Mouse (Mus musculus): ENCODE data around the gene Lgals3bp.
"Not testable (repeated sequence)": the region's sequence is repeated elsewhere in the genome, so short reads cannot be mapped to it uniquely, and the experiment has no call there.

Lgals3bp gene

GRCm38 (mm10) chr11:118399891-118400565 is 1.9 kb downstream of the Lgals3bp start:
- DNase-seq = no peak

DNA sequence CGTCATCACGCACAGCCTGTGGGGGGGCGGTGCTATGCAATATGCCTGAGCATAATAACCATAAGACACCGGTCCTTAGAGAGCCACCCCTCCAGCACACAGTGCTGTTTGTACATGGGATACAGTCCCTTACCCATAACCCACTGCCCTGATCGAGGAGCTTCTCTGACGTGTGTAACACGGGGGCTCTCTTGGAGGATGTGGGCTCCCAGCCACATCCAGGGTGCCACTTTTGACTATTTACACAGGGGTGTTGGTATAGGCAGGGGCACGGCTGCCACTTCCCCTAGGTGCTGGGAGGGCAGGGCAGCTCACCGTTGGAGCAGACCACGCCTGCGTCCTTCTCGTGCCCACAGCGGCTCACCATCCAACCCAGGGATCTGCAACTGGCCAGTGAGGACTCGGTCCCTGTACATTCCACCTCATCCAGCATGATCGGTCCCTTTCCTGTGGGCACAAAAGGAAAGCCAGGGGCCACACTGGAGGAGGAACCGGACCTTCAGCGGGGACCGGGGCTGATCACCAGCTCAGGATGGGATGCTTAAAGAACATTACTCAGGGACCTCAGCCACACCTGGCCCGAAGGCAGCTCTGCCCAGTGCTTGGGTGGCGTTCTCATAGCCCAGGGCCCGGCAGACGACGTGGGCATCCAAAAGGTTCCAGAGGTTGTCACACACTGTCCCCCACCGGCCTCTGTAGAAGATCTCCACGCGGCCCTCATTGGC is 3.9 kb downstream of the Lgals3bp start:
- no peak for DNase-seq

DNA sequence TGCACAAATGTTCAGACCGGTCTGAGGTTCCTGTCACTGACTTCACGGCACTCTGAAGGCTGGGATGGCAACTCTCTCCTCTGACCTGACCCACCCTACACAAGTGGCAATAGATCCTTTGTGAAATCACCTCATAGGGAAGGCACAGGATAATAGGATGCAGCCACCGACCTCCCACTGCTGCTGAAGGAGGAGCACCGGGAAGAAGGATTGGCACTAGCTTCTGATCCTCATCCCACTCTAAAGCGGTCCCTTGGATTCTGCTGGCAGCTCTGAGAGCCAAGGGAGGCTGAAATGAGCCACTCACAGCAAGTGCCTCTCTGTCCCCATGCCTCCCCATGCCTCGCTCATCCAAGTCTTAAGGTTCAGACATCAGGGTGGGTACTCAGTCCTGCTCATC is 7.4 kb downstream of the Lgals3bp start:
- DNase-seq = no peak

DNA sequence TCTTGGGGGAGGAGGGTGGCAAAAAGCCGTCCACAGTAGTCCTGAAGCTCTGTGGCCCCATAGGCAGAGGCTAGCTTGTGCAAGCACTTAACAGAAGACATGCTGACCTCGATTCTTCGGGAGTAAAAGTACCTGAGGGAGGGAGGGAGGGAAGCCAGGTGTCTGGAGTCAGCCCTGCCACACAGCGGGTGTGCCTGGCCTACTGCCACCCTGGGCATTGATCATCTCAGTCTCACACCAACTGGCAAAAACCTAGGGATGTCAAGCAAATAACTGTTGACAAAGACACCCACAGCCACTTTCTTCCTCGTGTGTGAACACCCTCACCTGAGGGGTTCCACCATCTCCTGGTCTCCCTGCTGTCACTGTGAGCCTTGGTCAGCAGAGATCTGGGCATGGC is 7.9 kb downstream of the Lgals3bp start:
- no peak for DNase-seq

- DNase-seq = not testable (repeated sequence)
Observed at GRCm38 (mm10) chr11:118387816-118388215, 14.1 kb downstream of the Lgals3bp start.

- DNase-seq = peak; percentile 84
Observed at GRCm38 (mm10) chr11:118379251-118380009, 22.5 kb downstream of the Lgals3bp start.

DNA sequence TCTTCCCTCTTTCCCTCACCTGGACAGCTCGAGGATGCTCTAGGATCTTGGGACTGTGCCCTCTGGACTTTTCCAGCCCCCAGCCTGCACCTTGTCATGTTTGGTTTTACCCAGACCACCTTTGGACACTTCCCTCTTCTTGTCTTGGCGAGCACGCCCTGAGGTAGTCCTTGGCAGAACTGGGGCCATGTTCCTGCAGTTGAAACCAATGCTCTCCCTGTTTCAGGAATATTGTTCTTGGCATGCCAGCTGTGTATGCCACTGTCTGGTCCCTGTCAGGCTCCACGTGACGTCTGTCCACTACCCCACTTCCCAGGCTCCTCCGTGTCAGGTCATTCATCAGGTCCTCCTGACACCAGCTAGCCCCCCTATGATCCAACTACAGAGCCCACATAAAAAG is 23.2 kb downstream of the Lgals3bp start:
- DNase-seq = no peak

DNA sequence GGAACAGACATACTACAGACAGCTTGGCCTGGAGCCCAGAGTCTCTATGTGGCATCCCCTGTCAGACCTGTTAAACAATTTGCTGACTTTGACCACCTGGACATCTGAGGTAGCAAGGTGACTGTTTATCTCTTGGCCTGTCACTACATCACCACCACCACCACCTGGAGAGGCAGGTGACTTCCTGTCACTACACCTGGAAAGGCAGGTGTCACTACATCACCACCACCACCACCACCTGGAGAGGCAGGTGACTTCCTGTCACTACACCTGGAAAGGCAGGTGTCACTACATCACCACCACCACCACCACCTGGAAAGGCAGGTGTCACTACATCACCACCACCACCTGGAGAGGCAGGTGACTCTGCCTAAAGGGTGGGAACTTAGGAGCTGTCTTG is 25.6 kb downstream of the Lgals3bp start:
- DNase-seq = not testable (repeated sequence)

- DNase-seq = no peak
Observed at GRCm38 (mm10) chr11:118375881-118376280, 26.0 kb downstream of the Lgals3bp start.

- no peak for DNase-seq
Observed at GRCm38 (mm10) chr11:118375461-118375860, 26.4 kb downstream of the Lgals3bp start.

DNA sequence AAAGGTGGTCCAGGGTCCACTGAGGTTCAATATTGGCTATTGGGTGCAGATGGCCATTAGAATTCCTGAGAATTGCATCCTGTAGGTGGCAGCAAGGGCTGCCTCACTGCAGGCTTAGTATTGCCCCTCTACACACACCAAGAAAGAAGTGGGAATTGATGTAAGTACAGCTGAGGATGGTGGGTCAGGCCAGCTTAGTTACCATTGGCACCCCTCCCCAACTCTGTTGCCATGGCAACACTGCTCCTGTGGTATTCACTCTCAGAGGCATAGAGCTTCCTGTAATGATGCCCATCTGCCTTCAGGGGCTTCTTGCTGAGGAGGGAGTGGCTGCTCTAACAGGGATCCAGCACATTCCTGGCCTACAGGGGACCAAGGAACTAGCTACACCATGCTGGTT is 26.9 kb downstream of the Lgals3bp start:
- no peak for DNase-seq

- DNase-seq = no peak
Observed at GRCm38 (mm10) chr11:118374506-118374905, 27.4 kb downstream of the Lgals3bp start.

DNA sequence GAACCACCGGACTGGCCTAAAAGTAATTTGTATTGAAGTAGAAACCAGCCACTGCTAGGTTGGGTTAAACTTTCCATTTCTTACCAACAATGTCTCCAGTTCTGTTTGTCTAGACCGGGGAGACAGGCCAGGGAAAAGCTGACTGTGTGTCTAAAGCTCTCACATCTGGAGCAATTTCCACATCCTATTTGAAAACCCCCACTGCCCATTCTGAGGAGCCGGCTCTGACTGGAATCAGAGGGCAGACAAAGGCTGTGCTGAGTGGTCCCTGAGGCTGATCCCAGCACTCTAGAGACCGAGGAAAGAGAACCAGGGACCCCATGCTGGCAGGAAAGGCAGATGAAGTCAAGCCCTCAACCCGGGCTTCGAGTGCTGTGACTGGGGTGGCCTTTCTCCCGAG is 29.3 kb downstream of the Lgals3bp start:
- DNase-seq = no peak

DNA sequence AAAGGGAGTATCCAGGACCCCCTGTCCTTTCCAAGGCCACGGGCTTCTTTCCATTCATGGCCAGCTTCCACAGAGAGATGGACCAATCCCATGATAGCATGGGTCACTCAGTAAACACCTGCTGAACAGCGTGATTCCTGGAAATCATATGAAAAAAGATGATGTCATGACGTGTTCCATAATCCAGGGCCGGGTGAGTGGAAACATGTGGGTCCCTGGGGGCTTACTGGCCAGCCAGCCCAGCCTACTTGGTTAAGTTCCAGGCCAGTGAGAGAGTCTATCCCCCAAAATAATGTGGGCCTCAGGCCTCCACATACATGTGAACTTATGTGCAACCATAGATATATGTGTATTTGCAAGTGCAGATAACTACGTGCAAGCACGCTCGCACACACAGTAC is 30.0 kb downstream of the Lgals3bp start:
- no peak for DNase-seq

DNA sequence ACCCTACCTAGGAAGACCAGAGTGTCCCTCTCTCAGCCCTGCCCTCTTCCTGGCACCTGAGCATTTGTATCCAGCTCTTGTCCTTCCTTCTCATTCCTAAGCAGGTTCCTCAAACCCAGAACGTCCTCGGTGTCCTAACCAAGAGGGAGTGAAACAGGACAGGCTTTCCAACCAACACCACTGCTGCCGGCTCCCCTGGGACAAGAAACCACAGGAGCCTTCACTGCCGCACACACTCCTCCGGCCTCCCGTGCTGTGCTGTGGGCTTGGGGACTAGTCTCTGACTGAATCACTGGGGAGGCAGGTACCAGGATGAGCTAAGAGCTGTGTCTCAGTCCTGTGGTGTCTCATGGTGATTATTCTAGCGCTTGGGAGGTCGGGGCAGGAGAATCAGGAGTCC is 32.2 kb downstream of the Lgals3bp start:
- no peak for DNase-seq

DNA sequence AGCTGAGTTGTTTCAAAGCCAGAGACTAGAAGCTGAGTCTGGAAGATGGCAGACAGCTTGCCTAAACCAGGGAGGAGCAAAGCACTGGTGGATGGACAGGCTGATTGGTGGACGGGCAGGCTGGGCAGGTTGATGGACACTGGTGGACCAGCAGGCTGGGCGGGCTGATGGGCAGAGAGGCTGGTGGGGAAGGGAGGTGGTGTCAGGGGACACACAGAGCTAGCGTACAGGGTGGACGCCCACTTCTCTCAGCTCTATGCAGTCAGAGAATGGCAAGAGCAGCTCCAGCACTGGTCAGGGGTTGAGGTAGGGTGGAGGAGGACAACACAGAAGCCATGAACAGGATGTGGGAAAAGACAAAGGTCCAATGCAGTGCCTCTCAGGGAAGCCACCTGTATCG is 32.6 kb downstream of the Lgals3bp start:
- no peak for DNase-seq

DNA sequence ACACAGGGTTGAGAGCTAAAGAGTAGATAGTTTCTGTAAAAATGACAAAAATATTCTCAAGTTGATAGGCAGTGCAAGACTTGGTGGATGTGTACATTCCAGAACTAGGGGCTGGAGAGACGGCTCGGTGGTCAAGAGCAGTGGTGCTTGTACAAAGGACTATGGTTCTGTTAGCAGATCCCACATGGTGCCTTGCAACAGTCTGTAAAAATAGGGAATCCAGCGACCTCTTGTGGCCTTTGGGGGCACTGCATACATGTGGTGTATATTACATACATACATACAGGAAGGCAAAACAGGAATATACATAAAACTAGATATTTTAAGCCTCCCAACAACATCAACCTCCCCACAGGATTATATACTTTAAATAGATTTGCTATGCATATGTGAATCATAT is 33.6 kb downstream of the Lgals3bp start:
- DNase-seq = peak; percentile 58

- DNase-seq = no peak
Observed at GRCm38 (mm10) chr11:118366559-118366958, 35.3 kb downstream of the Lgals3bp start.

DNA sequence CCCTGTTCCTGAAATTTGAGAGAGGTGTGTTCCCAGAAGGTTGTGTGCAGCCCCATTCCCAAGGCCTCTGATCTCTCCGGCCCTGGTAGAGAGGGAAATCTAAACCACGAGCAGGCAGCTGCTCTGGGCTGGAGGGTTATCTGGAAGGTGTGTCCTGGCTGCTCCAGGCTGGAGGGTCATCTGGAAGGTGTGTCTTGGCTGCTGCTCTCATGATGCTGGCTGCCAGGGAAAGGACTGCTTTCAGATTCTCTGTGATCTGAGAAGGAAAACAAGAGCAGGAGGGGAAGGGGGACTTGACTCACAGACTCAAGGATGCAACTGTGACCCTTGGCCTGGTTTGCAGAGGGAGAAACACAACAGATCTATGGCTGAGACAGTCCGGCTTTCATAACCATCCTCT is 35.8 kb downstream of the Lgals3bp start:
- no peak for DNase-seq

DNA sequence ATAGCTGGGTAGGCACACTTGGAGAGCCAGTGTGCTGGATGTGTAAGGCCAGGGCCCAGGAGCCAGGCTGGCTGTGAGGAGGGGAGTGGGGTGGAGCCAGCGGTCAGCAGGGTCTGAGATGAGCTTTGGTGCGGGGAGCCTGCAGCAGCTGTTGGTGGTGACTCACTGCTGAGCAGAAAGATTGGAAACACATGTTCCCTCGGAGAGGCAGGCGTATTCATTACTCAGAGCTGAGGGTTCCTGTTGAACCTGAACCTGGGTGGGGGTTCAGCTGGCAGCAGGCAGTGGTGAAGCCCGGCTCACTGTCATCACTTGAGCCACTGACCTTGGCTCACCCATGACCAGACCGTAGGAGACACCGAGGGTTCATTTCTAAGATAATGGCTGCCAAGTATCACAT is 36.7 kb downstream of the Lgals3bp start:
- no peak for DNase-seq

DNA sequence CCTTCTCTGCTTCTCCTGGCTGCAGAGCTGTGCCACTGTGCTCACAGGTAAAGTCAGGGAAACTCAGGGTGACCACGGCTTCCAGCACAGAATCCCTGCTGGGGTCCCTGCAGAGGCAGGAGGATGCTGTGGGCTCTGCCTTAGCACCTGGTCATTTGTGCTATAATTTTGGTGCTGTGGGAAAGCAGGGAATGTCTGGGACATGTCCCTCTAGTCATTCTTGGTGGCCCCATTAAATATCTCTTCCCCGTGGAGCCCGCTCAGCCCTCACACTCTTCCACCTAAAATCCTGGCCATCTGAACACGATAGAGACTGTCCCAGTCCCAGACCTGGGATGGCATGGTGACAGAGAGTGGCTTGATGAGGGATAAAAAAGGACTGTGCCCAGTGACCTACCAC is 37.9 kb downstream of the Lgals3bp start:
- DNase-seq = no peak

DNA sequence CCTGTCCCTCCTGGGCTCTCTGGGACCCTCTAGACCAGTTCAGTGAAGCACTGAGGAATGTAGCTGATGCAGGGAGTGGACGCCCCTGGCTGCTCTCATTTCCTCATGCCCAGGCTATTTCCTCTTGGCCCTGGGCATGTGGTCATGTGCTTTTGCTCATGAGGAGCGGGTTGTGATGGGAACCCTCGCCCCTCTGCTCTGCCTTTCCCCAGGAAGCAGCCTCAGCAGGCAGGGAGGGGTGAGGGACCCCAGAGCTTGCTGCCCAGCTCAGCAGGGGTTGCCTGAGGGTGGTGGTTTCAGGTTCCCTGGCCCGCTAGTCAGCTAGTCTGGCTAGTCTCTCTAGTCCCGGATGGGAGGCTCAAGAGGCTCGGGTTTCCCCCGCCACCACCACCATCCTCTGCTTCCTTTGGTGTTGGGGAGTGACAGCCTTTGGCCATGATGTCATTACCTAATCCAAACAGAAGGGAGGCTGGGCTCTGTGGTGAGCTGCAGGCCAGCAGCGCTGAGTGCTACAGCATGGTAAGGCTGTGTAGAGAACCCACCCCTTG is 38.8 kb downstream of the Lgals3bp start:
- DNase-seq = no peak

- DNase-seq = no peak
Observed at GRCm38 (mm10) chr11:118362501-118362900, 39.4 kb downstream of the Lgals3bp start.

DNA sequence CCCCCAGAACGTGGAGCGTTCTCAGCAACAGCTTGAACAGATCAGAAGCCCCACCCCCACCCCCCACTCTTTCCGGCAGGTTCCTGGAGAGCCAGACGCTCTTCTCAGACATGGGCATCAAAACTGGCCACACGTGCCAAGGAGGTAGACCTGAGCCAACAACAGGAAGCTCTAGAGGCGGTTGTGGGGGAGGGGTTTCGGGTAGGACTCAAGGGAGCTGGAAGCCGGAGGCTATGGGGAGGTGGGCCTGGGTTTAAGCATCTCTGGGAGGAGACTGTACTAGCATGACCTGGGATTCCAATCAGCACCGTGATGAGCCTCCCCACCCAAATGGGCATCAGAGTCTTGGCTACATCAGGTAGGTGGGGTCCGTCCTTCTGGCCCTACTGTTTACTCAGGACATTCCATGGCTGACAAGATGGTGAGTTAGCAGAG is 41.0 kb downstream of the Lgals3bp start:
- peak; percentile 41 for DNase-seq

Measured in thymus, postnatal 14 days (tissue).